Mouse (Mus musculus) frontal cortex, adult (tissue): Measurements from ENCODE around the gene Celf2.

Experiments
- ATAC-seq: cut with Nextera tagmentation; 2 replicates; pipeline ENCODE4 v1.9.2; 2017; ENCODE audit warnings: mild to moderate bottlenecking, moderate library complexity, mixed read lengths; ENCODE audit not compliant: low TSS enrichment

Celf2 gene

GRCm38 (mm10) chr2:6553656-6554055 lies 955.7 kb downstream of the Celf2 start:
- no peak for ATAC-seq

DNA sequence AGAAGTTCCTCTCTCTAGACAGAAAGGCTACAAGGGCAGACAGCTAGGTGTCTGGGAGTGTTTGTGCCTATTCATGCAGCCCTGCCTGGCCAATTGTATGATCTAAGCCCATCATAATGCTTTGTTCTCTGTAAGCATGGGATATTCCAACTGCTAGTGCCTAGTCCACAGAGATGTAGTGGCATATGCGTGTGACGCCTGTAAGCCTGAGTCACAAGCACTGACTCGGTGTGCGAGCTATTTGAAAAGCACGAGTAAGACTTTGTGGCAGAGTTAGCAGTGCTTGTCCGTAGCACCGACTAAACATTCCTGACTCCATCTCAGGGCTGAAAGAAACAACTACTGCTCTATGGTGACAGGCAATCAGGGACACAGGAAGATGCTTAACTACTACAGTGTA lies 960.1 kb downstream of the Celf2 start:
- peak; percentile 13; the same call in 1 of the 2 replicates for ATAC-seq

GRCm38 (mm10) chr2:6547139-6547664 lies 962.2 kb downstream of the Celf2 start:
- peak; percentile 18 for ATAC-seq

GRCm38 (mm10) chr2:6546462-6547138 lies 962.8 kb downstream of the Celf2 start:
- ATAC-seq = peak; percentile 45

GRCm38 (mm10) chr2:6545127-6545931 lies 964.0 kb downstream of the Celf2 start:
- no peak for ATAC-seq

DNA sequence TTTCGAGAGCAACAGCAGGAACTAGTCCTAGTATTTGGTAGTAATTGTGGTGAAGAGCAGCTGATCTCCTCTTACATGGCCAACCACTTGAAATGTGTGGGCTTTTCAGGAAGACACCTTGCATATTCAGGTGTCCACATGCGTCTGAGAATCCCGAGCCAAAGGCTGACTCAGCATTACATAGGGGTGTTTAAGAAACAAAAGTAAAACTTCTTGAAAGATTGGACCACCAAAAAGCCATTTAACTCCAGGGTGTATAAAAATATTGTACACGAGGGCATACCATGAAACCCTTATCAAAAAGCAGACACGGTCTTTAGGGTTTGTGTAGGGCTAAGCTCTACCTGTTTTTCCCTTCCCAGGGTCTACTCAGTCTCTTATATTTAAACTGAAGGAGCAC lies 965.7 kb downstream of the Celf2 start:
- ATAC-seq = no peak

GRCm38 (mm10) chr2:6542556-6543180 lies 966.7 kb downstream of the Celf2 start:
- no peak for ATAC-seq

GRCm38 (mm10) chr2:6540825-6541224 lies 968.5 kb downstream of the Celf2 start:
- no peak for ATAC-seq

- ATAC-seq = no peak
These were observed 969.3 kb downstream of the Celf2 start for GRCm38 (mm10) chr2:6540092-6540491.

GRCm38 (mm10) chr2:6538500-6538899 lies 970.9 kb downstream of the Celf2 start:
- no peak for ATAC-seq

GRCm38 (mm10) chr2:6538031-6538430 lies 971.3 kb downstream of the Celf2 start:
- ATAC-seq = no peak

- ATAC-seq = peak; percentile 6; the same call in 1 of the 2 replicates
These were observed 972.0 kb downstream of the Celf2 start for GRCm38 (mm10) chr2:6537326-6537725.

DNA sequence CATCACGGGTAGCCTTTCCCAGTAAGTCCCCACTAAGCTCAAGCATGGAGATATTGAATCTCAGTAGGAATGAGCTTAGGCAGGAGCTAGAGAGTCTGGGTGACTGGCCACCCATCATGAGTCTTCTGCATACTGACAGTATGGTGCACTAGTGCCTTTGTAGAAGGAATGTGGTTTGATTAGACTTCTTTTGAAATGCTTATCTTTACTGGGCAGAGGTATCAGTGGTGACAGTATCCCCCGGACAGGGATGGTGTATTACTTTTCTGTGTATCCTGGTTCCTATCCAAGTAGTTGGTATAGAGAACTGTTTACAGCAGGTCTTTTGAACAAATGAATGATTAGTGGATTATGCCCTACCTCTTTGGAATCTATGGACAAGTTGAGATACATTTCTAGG lies 973.0 kb downstream of the Celf2 start:
- peak; percentile 2; the same call in 1 of the 2 replicates for ATAC-seq

- ATAC-seq = no peak
These were observed 977.0 kb downstream of the Celf2 start for GRCm38 (mm10) chr2:6532341-6532740.

GRCm38 (mm10) chr2:6528076-6528475 lies 981.3 kb downstream of the Celf2 start:
- ATAC-seq = no peak

- ATAC-seq = no peak
These were observed 982.5 kb downstream of the Celf2 start for GRCm38 (mm10) chr2:6526825-6527224.

DNA sequence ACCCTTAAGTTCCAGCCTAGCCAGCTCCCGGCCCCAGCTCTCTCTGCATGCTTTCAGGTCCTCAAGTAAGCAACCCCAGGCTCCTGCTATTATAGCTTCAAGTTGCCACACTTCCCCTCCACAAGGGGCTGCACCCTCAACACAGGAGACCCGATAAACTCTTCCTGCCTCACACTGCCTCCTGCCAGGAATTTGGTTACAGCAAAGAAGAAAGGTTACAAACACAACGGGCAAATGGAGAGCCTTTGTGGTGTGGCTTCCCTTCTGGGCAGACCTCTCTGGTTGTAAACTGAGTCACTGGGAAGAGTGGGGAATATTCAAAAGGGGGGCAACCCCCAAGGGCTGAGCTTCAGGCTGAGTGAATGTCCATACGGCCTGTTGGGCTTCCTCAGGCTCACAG lies 983.1 kb downstream of the Celf2 start:
- ATAC-seq = no peak

GRCm38 (mm10) chr2:6523924-6524300 lies 985.5 kb downstream of the Celf2 start:
- ATAC-seq = peak; percentile 92

DNA sequence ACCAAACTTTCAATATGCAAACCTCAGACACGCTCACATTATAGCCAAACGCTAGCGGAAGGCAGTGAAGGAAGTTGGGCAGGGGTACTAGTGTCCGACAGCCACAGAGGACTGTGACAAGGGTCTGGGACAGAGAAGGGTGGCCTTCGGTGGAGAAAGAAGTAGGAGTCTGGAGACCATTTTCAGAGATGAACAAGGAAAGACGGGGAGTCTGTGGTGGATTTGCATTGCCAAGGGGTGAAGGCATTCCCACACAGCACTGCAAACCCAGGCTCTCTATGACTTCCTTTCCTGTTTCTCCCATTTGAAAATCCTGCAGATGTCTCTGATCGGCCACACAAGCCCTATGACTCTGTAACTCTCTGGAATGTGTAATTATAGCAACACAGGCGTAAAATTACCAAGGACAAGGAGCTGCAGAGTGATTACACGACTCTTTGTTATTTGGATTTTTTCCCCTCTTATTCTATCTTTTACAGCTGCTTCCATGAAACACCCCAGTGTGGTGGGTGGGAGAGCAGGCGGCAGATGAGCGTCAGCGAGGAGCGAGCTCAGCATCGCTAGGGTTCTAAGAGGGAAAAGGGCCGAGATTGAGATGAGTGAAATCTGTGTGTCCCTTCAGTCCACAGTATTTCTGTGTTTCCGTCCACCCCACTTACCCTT lies 986.0 kb downstream of the Celf2 start:
- peak; percentile 86 for ATAC-seq

DNA sequence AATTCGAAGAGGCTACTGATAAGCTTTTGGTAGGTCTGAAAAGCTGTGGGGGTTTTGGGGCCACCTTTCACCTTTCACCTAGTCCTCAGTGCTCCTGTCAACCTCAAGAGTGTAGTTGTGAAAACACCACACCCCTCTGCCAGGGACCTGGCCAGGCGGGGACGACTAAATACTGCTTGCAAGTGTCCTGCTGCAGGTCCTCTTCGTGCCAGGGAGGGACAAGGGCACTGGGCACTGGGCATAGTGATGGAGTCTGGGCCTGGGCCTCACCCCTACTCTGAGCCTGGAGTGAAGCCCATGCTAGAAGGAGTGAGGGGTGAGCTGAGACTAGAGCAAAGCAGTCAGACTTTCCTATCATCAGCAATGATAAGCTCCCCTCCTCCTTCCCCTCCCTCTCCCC lies 987.0 kb downstream of the Celf2 start:
- no peak for ATAC-seq

GRCm38 (mm10) chr2:6513176-6513575 lies 996.2 kb downstream of the Celf2 start:
- ATAC-seq = no peak

GRCm38 (mm10) chr2:6507071-6507470 lies 1002.3 kb downstream of the Celf2 start:
- ATAC-seq = 0 out of 2 replicates have a peak, but pooled peaks have one; percentile 55
